Mouse (Mus musculus) lung, postnatal 0 days (tissue): ENCODE measurements at regions not wholly inside any gene's neighbourhood (a gene's known extent, or its start where the extent isn't known, plus 50 kb on each side); places are given as distances from the start of the nearest gene placed in this dataset.
"Not testable (repeated sequence)": the region's sequence is repeated elsewhere in the genome, so short reads cannot be mapped to it uniquely, and the experiment has no call there.

Experiments used
- CTCF ChIP-seq: IDR thresholded peaks from 2 replicates; pipeline ENCODE4 v1.5.1; 2016; ENCODE audit warnings: antibody characterized with exemption, mild to moderate bottlenecking
- EP300 ChIP-seq: IDR thresholded peaks from 2 replicates; pipeline ENCODE4 v1.6.1; 2016; ENCODE audit warnings: antibody characterized with exemption, mild to moderate bottlenecking, control low read depth

- TF ChIP-seq CTCF, EP300: not testable (repeated sequence)
These were observed 96.3 kb upstream of the Gm9972 start for GRCm38 (mm10) chr11:42939271-42939670.
